In the genomic region with DNA sequence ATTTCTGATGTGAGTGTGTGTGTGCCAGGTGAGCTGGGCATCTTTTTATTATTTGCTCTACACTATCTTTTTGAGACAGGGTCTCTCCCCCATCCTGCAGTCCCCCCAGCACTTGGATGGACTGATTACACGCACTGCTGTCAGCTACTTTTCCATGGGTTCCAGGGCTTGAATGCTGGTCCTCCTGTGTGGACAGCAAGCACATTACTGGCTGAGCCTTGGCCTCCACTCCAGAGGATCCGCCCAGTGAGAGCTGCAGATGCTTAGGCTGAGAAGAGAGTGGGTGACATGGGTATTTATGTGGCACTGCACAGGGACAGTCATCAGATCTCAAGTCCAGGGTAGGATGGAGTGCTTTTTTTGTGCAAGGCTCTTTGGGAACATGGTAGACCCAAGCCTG, we compare ENCODE assay signal across 21 mouse cellular contexts.
"Had no signal": no experiment of that assay in that cellular context is flagged by ENCODE, and none has a peak within 500 bp of the region (broad histone marks: within the 10 kb centered on the region; RNA-seq: fewer than 3 reads in every experiment).

No protein-coding gene starts in this region.

- H3K9me3 ChIP-seq: heart, embryonic 12.5 days; hindbrain, embryonic 10.5 days; hindbrain, embryonic 12.5 days; limb, embryonic 13.5 days; limb, embryonic 15.5 days; liver, embryonic 12.5 days had no signal

- ATAC-seq: forebrain, embryonic 16.5 days; inflammation-experienced regulatory T-cells, adult 6 months; intestine, postnatal 0 days; liver, embryonic 12.5 days had no signal

- H3K36me3 ChIP-seq: heart, embryonic 12.5 days; hindbrain, embryonic 10.5 days; hindbrain, embryonic 12.5 days; limb, embryonic 13.5 days; limb, embryonic 15.5 days; liver, embryonic 12.5 days had no signal

- H3K27me3 ChIP-seq: heart, embryonic 12.5 days; hindbrain, embryonic 12.5 days; limb, embryonic 13.5 days; limb, embryonic 15.5 days; liver, embryonic 12.5 days had no signal

- H3K9ac ChIP-seq: heart, embryonic 12.5 days; hindbrain, embryonic 12.5 days; hindbrain, embryonic 14.5 days; limb, embryonic 13.5 days; limb, embryonic 15.5 days; liver, embryonic 12.5 days had no signal

- H3K4me3 ChIP-seq: gastrocnemius, adult 2 months; heart, embryonic 12.5 days; hindbrain, embryonic 10.5 days; hindbrain, embryonic 12.5 days; layer of hippocampus, adult 2 months; left cerebral cortex, adult 2 months; limb, embryonic 13.5 days; limb, embryonic 15.5 days; liver, embryonic 12.5 days had no signal

- H3K27ac ChIP-seq: gastrocnemius, adult 2 months; hindbrain, embryonic 10.5 days; hindbrain, embryonic 12.5 days; hindbrain, embryonic 14.5 days; layer of hippocampus, adult 2 months; left cerebral cortex, adult 2 months; limb, embryonic 13.5 days; limb, embryonic 15.5 days; liver, embryonic 12.5 days had no signal

- H3K4me1 ChIP-seq: hindbrain, embryonic 12.5 days; limb, embryonic 15.5 days; liver, embryonic 12.5 days had no signal

- DNase-seq: gastrocnemius, adult 2 months; gastrocnemius, postnatal 10 days; gastrocnemius, postnatal 25 days; heart, postnatal 10 days; kidney, adult 18-20 months; kidney, adult 8-10 months; kidney, postnatal 10 days; kidney, postnatal 25 days; kidney, postnatal 4 days had no signal

- H3K4me2 ChIP-seq: heart, embryonic 12.5 days; hindbrain, embryonic 12.5 days; hindbrain, embryonic 14.5 days; limb, embryonic 13.5 days; limb, embryonic 15.5 days; liver, embryonic 12.5 days had no signal
